Comparison of ENCODE assay signal across 8 mouse cellular contexts in genomic region chr13:96133363-96134100, GRCm38 (mm10). TPM values are rescaled to one million over a fixed set of nuclear protein-coding genes. Genes with fewer than 3 reads are reported as not detected.
DNase-seq lines count a peak whose midpoint lies in the region; ATAC-seq and TF ChIP-seq lines count a peak whose summit lies in the region.

No protein-coding gene starts in this region.

- peak overlapping the region; percentile 61 for H3K9ac ChIP-seq in forebrain, embryonic 14.5 days (ENCODE audit: low read length)
- H3K9ac ChIP-seq in midbrain, embryonic 12.5 days (replicated peaks), result peak overlapping the region; percentile 54; the same call in 1 of the 2 replicates

- H3K9me3 ChIP-seq in forebrain, embryonic 14.5 days (replicated peaks; ENCODE audit: control insufficient read depth, low read length), result no peaks in the 10 kb centered on the region
- no peaks in the 10 kb centered on the region for H3K9me3 ChIP-seq in midbrain, embryonic 12.5 days

- TF ChIP-seq POLR2A in kidney, adult 2 months (IDR thresholded peaks at IDR 0.05; ENCODE audit: low read depth, low read length), result no peak

- no peaks in the 10 kb centered on the region for H3K36me3 ChIP-seq in forebrain, embryonic 14.5 days (ENCODE audit: control insufficient read depth, insufficient read depth, low read length)
- no peaks in the 10 kb centered on the region for H3K36me3 ChIP-seq in midbrain, embryonic 12.5 days
- H3K36me3 ChIP-seq in kidney, adult 2 months (ENCODE audit: control insufficient read depth, insufficient read depth, low read length), result no peaks in the 10 kb centered on the region

- peak overlapping the region; percentile 92 for H3K4me2 ChIP-seq in forebrain, embryonic 14.5 days (ENCODE audit: low read length)
- peak overlapping the region; percentile 87 for H3K4me2 ChIP-seq in midbrain, embryonic 12.5 days (replicated peaks)

- H3K4me1 ChIP-seq in forebrain, embryonic 14.5 days (ENCODE audit: control insufficient read depth, insufficient read depth, low read length), result peaks cover 4% of the 10 kb centered on the region; the same call in 1 of the 2 replicates
- peaks cover 19% of the 10 kb centered on the region for H3K4me1 ChIP-seq in midbrain, embryonic 12.5 days
- no peaks in the 10 kb centered on the region for H3K4me1 ChIP-seq in kidney, adult 2 months (ENCODE audit: control insufficient read depth, insufficient read depth, low read length)

- no peak for TF ChIP-seq CTCF in kidney, adult 2 months (conservative IDR thresholded peaks at IDR 0.05; ENCODE audit: insufficient read depth, insufficient read length, low read depth, low read length)

- 3% methylated on average over 28 of the region's 28 CpGs for WGBS in forebrain, embryonic 14.5 days
- 3% methylated on average over 28 of the region's 28 CpGs for WGBS in midbrain, embryonic 12.5 days
- WGBS in kidney, adult 2 months, result 4% methylated on average over 28 of the region's 28 CpGs

- peak; percentile 30 for ATAC-seq in forebrain, embryonic 14.5 days
- peak; percentile 50 for ATAC-seq in midbrain, embryonic 12.5 days (ENCODE audit: low FRiP score, low read depth)
- ATAC-seq in CD4-positive, CD25-positive, alpha-beta regulatory T cell, adult 4 months, result no peak

- peaks cover 30% of the 10 kb centered on the region for H3K27me3 ChIP-seq in forebrain, embryonic 14.5 days (replicated peaks; ENCODE audit: control insufficient read depth, insufficient read depth, low read length)
- H3K27me3 ChIP-seq in midbrain, embryonic 12.5 days, result peaks cover 69% of the 10 kb centered on the region
- H3K27me3 ChIP-seq in kidney, adult 2 months (replicated peaks; ENCODE audit: control insufficient read depth, insufficient read depth, low read length), result peaks cover 3% of the 10 kb centered on the region; the same call in 1 of the 2 replicates

- DNase-seq in heart, adult 11 months, result peak; percentile 84
- no peak for DNase-seq in heart, adult 8-10 months (ENCODE audit: low spot score)
- peak; percentile 52 for DNase-seq in ES-CJ7 (ENCODE audit: low read depth, low spot score)
- peak; percentile 49 for DNase-seq in forebrain, embryonic 14.5 days (ENCODE audit: low spot score)
- DNase-seq in lung, postnatal 10 days, result no peak
- DNase-seq in kidney, adult 2 months, result no peak

- H3K4me3 ChIP-seq in forebrain, embryonic 14.5 days (ENCODE audit: low read depth, low read length), result peak overlapping the region; percentile 40
- H3K4me3 ChIP-seq in midbrain, embryonic 12.5 days, result peak overlapping the region; percentile 47
- no peak overlapping the region for H3K4me3 ChIP-seq in kidney, adult 2 months (ENCODE audit: insufficient read depth, low read depth, low read length)

- no peak overlapping the region for H3K27ac ChIP-seq in forebrain, embryonic 14.5 days (ENCODE audit: low read depth, low read length)
- H3K27ac ChIP-seq in midbrain, embryonic 12.5 days (replicated peaks), result no peak overlapping the region
- H3K27ac ChIP-seq in kidney, adult 2 months (ENCODE audit: insufficient read depth, low read depth, low read length), result no peak overlapping the region

RNA-seq across cellular contexts. Expression of gene Sv2c, which starts 1.2 kb away (rescaled TPM):
- under 1 TPM; 0.25 to 0.83 (median 0.35) TPM for total RNA-seq in heart, adult 8-10 months (2022)
- 1.8 and 3.9 TPM in 2 replicates for polyA plus RNA-seq in forebrain, embryonic 14.5 days (2014; fragmentation: Nextera tagmentation; extraction: Ambion mirVana)
- 1.1 and 2.0 TPM in 2 replicates for polyA plus RNA-seq in midbrain, embryonic 12.5 days (2016; fragmentation: Nextera tagmentation; extraction: Ambion mirVana)
- polyA plus RNA-seq in CD4-positive, CD25-positive, alpha-beta regulatory T cell, adult 4 months (2017; shearing (Covaris generic)), result 1 to 10 TPM; 1.8 to 3.2 TPM
- polyA plus RNA-seq in kidney, adult 2 months (2012; rRNA removed), result 0.19 and 0.48 TPM in 2 replicates

RNA-seq across cellular contexts. Expression of gene Gm17190, which starts 51.7 kb away (rescaled TPM):
- total RNA-seq in heart, adult 8-10 months (2022), result not detected
- not detected in 2 replicates for polyA plus RNA-seq in forebrain, embryonic 14.5 days (2014; fragmentation: Nextera tagmentation; extraction: Ambion mirVana)
- polyA plus RNA-seq in midbrain, embryonic 12.5 days (2016; fragmentation: Nextera tagmentation; extraction: Ambion mirVana), result not detected in 2 replicates
- polyA plus RNA-seq in CD4-positive, CD25-positive, alpha-beta regulatory T cell, adult 4 months (2017; shearing (Covaris generic)), result not detected
- not detected in 2 replicates for polyA plus RNA-seq in kidney, adult 2 months (2012; rRNA removed)

RNA-seq across cellular contexts. Expression of gene Gm20075, which starts 52.4 kb away (rescaled TPM):
- total RNA-seq in heart, adult 8-10 months (2022), result 10 to 100 TPM; 13.3 to 15.6 (median 14.5) TPM
- 26.9 and 39.5 TPM in 2 replicates for polyA plus RNA-seq in forebrain, embryonic 14.5 days (2014; fragmentation: Nextera tagmentation; extraction: Ambion mirVana)
- polyA plus RNA-seq in midbrain, embryonic 12.5 days (2016; fragmentation: Nextera tagmentation; extraction: Ambion mirVana), result 27.1 and 39.0 TPM in 2 replicates
- 10 to 100 TPM; 11.9 to 17.0 TPM for polyA plus RNA-seq in CD4-positive, CD25-positive, alpha-beta regulatory T cell, adult 4 months (2017; shearing (Covaris generic))
- polyA plus RNA-seq in kidney, adult 2 months (2012; rRNA removed), result 0.23 and 0.59 TPM in 2 replicates

Comparison
In these comparisons a context has a peak if more than half of its experiments do, and no peak if none do; other contexts are left out.
1. DNase-seq: peak in heart, adult 11 months (single experiment), ES-CJ7 (single experiment) and forebrain, embryonic 14.5 days (single experiment); none in heart, adult 8-10 months (single experiment), lung, postnatal 10 days (single experiment) and kidney, adult 2 months (single experiment).